Mouse (Mus musculus) lung, adult 2 months (tissue): ENCODE results near the gene Mrtfb. TPM values are rescaled to one million over a fixed set of nuclear protein-coding genes. Genes with fewer than 3 reads are reported as not detected.

Experiments used
- DNase-seq: peaks from one replicate; pipeline ENCODE4 v3.0.0; 2022
- H3K4me1 ChIP-seq: fragments of 200-500 bp; 2 replicates; pipeline ENCODE4 v1.6.1; 2011; ENCODE audit warnings: low read length; ENCODE audit not compliant: control insufficient read depth, insufficient read depth
- H3K4me3 ChIP-seq: fragments of 200-500 bp; replicated peaks from 2 replicates; pipeline ENCODE3; 2011; ENCODE audit warnings: low read depth, mild to moderate bottlenecking, control low read depth, low read length; ENCODE audit errors: extremely low read depth
- CTCF ChIP-seq: fragments of 200-500 bp; IDR thresholded peaks from 2 replicates; pipeline ENCODE4 v1.5.1; 2011; ENCODE audit warnings: mild to moderate bottlenecking, low read length, control low read depth; ENCODE audit not compliant: insufficient read depth
- POLR2A ChIP-seq: fragments of 200-500 bp; IDR thresholded peaks from 2 replicates; pipeline ENCODE4 v1.6.1; 2011; ENCODE audit warnings: low read depth, mild to moderate bottlenecking, control low read depth, low read length, borderline replicate concordance; ENCODE audit errors: extremely low read depth
- WGBS: fragments of 180-500 bp; shearing (Covaris S2); methylation state at CpG from one replicate; pipeline ENCODE4 v1.1.7; 2018; 5-methylcytosine and 5-hydroxymethylcytosine counted together
- polyA plus RNA-seq: library from polyadenylated mRNA; depleted of rRNA; stranded (reverse); fragments of >200 nt; gene quantifications from 2 replicates; pipeline ENCODE4 v1.2.3, GENCODE M21; 2012

Mrtfb gene
- polyA plus RNA-seq, 1 experiment, result 15.8 TPM

GRCm38 (mm10) chr16:13372899-13373533 lies 116.7 kb downstream of the Mrtfb start:
- TF ChIP-seq POLR2A (no peak), CTCF (no peak)
- DNase-seq, result no peak
- Histone ChIP-seq H3K4me3 (no peak overlapping the region), H3K4me1 (peaks cover 10% of the 10 kb centered on the region; the same call in 1 of the 2 replicates)
- 84% methylated on average over 8 of the region's 8 CpGs for WGBS

DNA sequence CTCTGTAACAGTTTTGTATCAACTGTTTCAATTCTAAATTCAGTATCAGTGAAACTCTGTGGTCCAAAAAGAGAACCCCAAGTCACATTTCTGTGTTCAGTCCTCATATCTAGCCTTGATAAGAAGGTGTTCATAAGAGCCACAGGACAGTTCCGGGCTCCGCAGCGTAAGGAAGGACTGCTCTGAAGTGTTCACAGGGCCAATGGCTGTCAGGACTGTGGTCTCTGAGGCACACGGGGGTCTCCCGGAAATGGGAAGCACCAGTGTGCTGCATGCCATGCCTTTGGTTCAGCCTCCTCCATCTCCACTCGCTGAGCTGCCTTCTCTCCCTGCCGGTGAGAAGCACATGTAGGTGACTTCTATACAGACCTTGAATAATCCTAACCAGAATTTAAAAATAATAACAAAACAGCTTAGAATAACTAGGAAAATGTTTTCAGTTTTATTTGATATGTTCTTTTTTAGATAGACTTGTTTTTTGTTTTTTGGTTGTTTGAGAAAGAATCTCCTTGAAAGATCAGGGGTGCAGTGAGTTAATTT lies 120.7 kb downstream of the Mrtfb start:
- TF ChIP-seq POLR2A, result no peak
- no peak for TF ChIP-seq CTCF
- no peak for DNase-seq
- WGBS, result 79% methylated on average over 7 of the region's 7 CpGs
- H3K4me1 ChIP-seq, result peaks cover 11% of the 10 kb centered on the region
- no peak overlapping the region for H3K4me3 ChIP-seq

GRCm38 (mm10) chr16:13378157-13378556 lies 121.9 kb downstream of the Mrtfb start:
- peaks cover 10% of the 10 kb centered on the region for H3K4me1 ChIP-seq
- no peak for DNase-seq
- no peak overlapping the region for H3K4me3 ChIP-seq
- TF ChIP-seq CTCF (no peak), POLR2A (no peak)
- WGBS, result 66% methylated on average over 5 of the region's 5 CpGs

GRCm38 (mm10) chr16:13379865-13380264 lies 123.6 kb downstream of the Mrtfb start:
- Histone ChIP-seq H3K4me1 (peaks cover 10% of the 10 kb centered on the region), H3K4me3 (no peak overlapping the region)
- 75% methylated on average over 2 of the region's 2 CpGs for WGBS
- no peak for TF ChIP-seq POLR2A
- no peak for TF ChIP-seq CTCF
- DNase-seq, result no peak

DNA sequence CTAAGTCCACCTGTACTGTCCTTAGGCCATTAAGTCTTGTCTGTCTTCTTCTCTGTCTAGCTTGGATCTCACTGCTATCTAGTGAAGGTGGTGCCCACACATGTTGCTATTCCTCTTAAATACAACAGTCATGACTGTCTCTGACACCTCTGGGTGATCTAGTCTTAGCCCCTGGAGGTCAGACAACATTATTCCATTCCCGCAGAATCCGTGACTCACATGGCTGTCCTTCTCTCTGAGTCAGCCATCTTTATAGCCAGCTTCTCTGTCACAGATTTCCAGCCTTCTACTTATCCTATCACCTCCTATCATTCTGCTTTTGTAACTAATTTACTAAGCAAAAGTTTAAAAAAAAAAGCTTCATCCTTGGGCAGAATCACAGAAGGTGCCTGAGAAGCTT lies 125.5 kb downstream of the Mrtfb start:
- WGBS, result 74% methylated on average over 2 of the region's 2 CpGs
- no peak for DNase-seq
- peaks cover 15% of the 10 kb centered on the region for H3K4me1 ChIP-seq
- H3K4me3 ChIP-seq, result no peak overlapping the region
- TF ChIP-seq CTCF (no peak), POLR2A (no peak)

- Histone ChIP-seq H3K4me1 (peaks cover 14% of the 10 kb centered on the region), H3K4me3 (no peak overlapping the region)
- TF ChIP-seq CTCF (no peak), POLR2A (no peak)
- DNase-seq, result no peak
- whole genome bisulfite sequencing, result 73% methylated on average over 4 of the region's 4 CpGs
Measured at GRCm38 (mm10) chr16:13387306-13387705, 131.0 kb downstream of the Mrtfb start.

DNA sequence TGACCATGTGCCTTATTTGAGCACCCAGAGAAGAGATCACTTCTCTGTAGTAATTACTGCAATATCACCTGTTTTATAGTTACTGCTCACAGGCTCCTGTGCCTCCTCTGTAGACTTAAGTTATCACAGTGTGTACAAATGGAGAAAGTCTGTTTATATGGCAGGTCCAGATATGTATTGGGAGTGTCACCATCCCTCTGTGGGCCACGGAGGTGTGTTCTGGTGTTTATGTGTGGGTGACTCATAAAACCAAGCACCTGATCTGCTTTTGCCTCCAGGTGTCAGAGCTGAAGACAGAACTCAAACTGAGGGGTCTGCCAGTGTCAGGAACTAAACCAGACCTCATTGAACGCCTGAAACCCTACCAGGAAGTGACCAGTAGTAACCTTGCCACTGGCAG lies 144.1 kb downstream of the Mrtfb start:
- 50% methylated on average over 2 of the region's 2 CpGs for WGBS
- DNase-seq, result no peak
- Histone ChIP-seq H3K4me3 (no peak overlapping the region), H3K4me1 (no peaks in the 10 kb centered on the region)
- TF ChIP-seq CTCF, result no peak
- TF ChIP-seq POLR2A, result no peak

DNA sequence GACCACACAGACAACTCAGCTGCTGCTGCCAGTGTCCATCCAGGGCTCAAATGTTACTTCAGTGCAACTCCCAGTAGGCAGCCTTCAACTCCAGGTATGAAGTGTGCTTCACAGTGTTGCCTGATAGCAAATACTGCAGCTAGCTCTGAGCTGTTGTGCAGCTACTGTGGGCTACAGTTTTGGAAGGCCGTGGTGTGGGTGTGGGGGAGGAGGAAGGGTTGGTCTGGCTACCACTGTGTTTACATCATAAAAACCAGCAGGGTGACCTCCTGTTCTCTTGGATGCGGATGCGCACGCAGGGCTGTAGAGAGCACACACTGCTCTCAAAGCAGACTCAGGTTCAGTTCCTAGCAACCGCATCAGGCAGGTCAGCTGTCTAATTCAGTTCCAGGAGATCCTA lies 145.3 kb downstream of the Mrtfb start:
- H3K4me3 ChIP-seq, result no peak overlapping the region
- DNase-seq, result no peak
- TF ChIP-seq POLR2A (no peak), CTCF (no peak)
- 76% methylated on average over 5 of the region's 5 CpGs for whole genome bisulfite sequencing
- H3K4me1 ChIP-seq, result no peaks in the 10 kb centered on the region

GRCm38 (mm10) chr16:13404656-13405055 lies 148.4 kb downstream of the Mrtfb start:
- DNase-seq, result no peak
- Histone ChIP-seq H3K4me1 (no peaks in the 10 kb centered on the region), H3K4me3 (no peak overlapping the region)
- WGBS, result 84% methylated on average over 6 of the region's 6 CpGs
- TF ChIP-seq POLR2A (no peak), CTCF (no peak)

GRCm38 (mm10) chr16:13405403-13405802 lies 149.1 kb downstream of the Mrtfb start:
- DNase-seq, result no peak
- no peak for TF ChIP-seq POLR2A
- no peak for TF ChIP-seq CTCF
- H3K4me3 ChIP-seq, result no peak overlapping the region
- no peaks in the 10 kb centered on the region for H3K4me1 ChIP-seq
- WGBS, result 91% methylated on average over 2 of the region's 2 CpGs
